Mouse (Mus musculus) adrenal gland, postnatal 25 days (tissue): Measurements from ENCODE around the gene Tekt3. TPM values are rescaled to one million over a fixed set of nuclear protein-coding genes. Genes with fewer than 3 reads are reported as not detected.

Source experiments
- DNase-seq: peaks from one replicate; pipeline ENCODE4 v3.0.0; 2021; ENCODE audit warnings: mixed read lengths
- total RNA-seq: library from RNA; stranded (reverse); gene quantifications from 2 replicates; pipeline ENCODE4 v1.2.3, GENCODE M21; 2021

Gene Tekt3
- total RNA-seq, 1 experiment from 2014 or later: 0.18 TPM

- no peak for DNase-seq
Measured at GRCm38 (mm10) chr11:63125832-63126456, 64.5 kb downstream of the Tekt3 start.

- no peak for DNase-seq
Measured at GRCm38 (mm10) chr11:63126976-63127375, 65.5 kb downstream of the Tekt3 start.

- DNase-seq: no peak
Measured at GRCm38 (mm10) chr11:63127513-63127912, 66.1 kb downstream of the Tekt3 start.

GRCm38 (mm10) chr11:63128784-63129183 is 67.3 kb downstream of the Tekt3 start, which contains the start of gene Pmp22:
Gene Pmp22, plus strand, starts transcription at chr11:63128982.
- no peak for DNase-seq

- DNase-seq: no peak
Measured at GRCm38 (mm10) chr11:63129375-63129774, 67.9 kb downstream of the Tekt3 start.

- DNase-seq: no peak
Measured at GRCm38 (mm10) chr11:63129840-63130239, 68.4 kb downstream of the Tekt3 start.

- DNase-seq: peak; percentile 76
Measured at GRCm38 (mm10) chr11:63130497-63130896, 69.0 kb downstream of the Tekt3 start.

GRCm38 (mm10) chr11:63131001-63131692 is 69.7 kb downstream of the Tekt3 start:
- peak; percentile 74 for DNase-seq

- DNase-seq: no peak
Measured at GRCm38 (mm10) chr11:63131693-63132040, 70.2 kb downstream of the Tekt3 start.

- no peak for DNase-seq
Measured at GRCm38 (mm10) chr11:63132151-63132500, 70.7 kb downstream of the Tekt3 start.

- DNase-seq: peak; percentile 83
Measured at GRCm38 (mm10) chr11:63132501-63133435, 71.3 kb downstream of the Tekt3 start.

- no peak for DNase-seq
Measured at GRCm38 (mm10) chr11:63134021-63134420, 72.6 kb downstream of the Tekt3 start.

GRCm38 (mm10) chr11:63134742-63135482 is 73.5 kb downstream of the Tekt3 start:
- no peak for DNase-seq

GRCm38 (mm10) chr11:63135622-63136021 is 74.2 kb downstream of the Tekt3 start:
- DNase-seq: peak; percentile 93

GRCm38 (mm10) chr11:63136205-63136604 is 74.8 kb downstream of the Tekt3 start:
- peak; percentile 64 for DNase-seq

- DNase-seq: no peak
Measured at GRCm38 (mm10) chr11:63136836-63137416, 75.5 kb downstream of the Tekt3 start.

GRCm38 (mm10) chr11:63138739-63139138 is 77.3 kb downstream of the Tekt3 start:
- no peak for DNase-seq

- no peak for DNase-seq
Measured at GRCm38 (mm10) chr11:63142311-63142710, 80.9 kb downstream of the Tekt3 start.

GRCm38 (mm10) chr11:63142816-63143215 is 81.4 kb downstream of the Tekt3 start:
- DNase-seq: no peak

GRCm38 (mm10) chr11:63143486-63143885 is 82.0 kb downstream of the Tekt3 start:
- peak; percentile 33 for DNase-seq
